Comparison of ENCODE assay signal across 16 mouse cellular contexts in genomic region chr7:113843150-113843549, GRCm38 (mm10).
"Had no signal": no experiment of that assay in that cellular context is flagged by ENCODE, and none has a peak within 500 bp of the region (broad histone marks: within the 10 kb centered on the region; RNA-seq: fewer than 3 reads in every experiment).

No protein-coding gene starts in this region.

- ATAC-seq: liver, embryonic 12.5 days; midbrain, embryonic 13.5 days had no signal

- DNase-seq: kidney, adult 18-20 months; kidney, adult 9 months; kidney, postnatal 25 days; layer of hippocampus, adult 9-11 months; liver; lung, adult 18-20 months; lung, postnatal 14 days; lung, postnatal 4 days; right cerebral cortex, adult 18-20 months; right cerebral cortex, postnatal 14 days; right cerebral cortex, postnatal 4 days; thymus, adult 2 months; thymus, postnatal 14 days; thymus, postnatal 4 days had no signal
